Mouse (Mus musculus) small intestine, adult 2 months (tissue): ENCODE results near the gene Tmem190.

ENCODE experiments used
- CTCF ChIP-seq: fragments of 200-500 bp; IDR thresholded peaks from 2 replicates; pipeline ENCODE4 v1.5.1; 2012; ENCODE audit warnings: low read depth, mild to moderate bottlenecking, control low read depth, inconsistent platforms, low read length, moderate library complexity, mixed read lengths; ENCODE audit not compliant: insufficient replicate concordance, insufficient read length; ENCODE audit errors: extremely low read depth
- POLR2A ChIP-seq: fragments of 200-500 bp; IDR thresholded peaks from 2 replicates; pipeline ENCODE4 v1.6.1; 2012; ENCODE audit warnings: low read depth, mild to moderate bottlenecking, control low read depth, inconsistent platforms, low read length, moderate library complexity

DNA sequence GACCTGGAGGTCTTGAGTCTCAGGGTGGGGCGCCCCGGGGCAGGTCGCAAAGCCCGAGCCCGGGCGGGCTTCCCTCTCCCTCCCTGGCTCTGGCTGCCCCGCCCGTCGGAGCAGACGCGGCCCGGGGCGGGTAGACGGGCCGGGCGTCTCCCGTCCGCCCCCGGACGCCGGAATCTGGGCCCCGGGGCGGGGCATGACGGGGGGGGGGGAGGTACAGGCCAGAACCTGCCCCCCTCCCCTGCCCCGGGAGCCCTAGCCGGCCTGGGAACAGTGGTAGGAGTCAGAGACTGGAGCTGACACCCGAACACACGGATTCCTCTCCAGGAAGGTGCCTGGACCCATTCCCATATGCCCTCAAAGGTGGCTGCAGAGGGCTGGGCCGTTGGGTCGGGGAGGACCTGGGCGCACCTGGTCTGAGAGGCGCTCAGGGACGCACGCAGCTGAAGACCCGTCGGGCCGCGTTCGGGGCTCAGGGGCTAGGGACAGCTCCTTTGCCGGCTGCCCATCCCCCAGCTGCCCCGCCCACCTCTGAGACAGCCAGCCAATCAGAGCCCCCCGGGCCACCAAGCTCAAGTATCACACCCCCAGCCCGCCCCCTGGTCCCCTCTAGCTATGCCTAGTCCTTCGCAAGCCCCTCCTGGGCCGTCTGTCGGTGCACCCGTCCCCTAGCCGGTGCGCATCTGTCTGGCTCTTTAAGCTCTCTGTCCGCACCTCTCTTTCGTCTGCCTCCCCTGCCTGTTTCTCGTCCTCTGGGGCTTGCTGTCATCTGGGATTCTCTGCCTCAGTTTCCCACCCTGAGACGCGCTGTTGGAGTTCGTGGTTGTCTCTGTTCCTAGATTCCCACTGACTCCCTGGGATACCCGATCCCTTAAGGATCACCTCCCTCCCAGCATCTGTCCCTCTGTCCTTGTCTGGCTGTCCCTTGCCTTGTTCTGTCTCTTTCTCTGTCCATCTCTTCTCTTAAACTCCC lies 5.6 kb upstream of the Tmem190 start:
- no peak for TF ChIP-seq POLR2A
- TF ChIP-seq CTCF, result no peak
